Mouse (Mus musculus) 3134 (cell line): ENCODE data around the gene Pappa.

ENCODE experiments used
- DNase-seq: peaks from one replicate; pipeline ENCODE4 v3.0.0-alpha.2; 2011; ENCODE audit warnings: low spot score; ENCODE audit not compliant: insufficient read length; ENCODE audit errors: extremely low read depth

The Pappa gene

DNA sequence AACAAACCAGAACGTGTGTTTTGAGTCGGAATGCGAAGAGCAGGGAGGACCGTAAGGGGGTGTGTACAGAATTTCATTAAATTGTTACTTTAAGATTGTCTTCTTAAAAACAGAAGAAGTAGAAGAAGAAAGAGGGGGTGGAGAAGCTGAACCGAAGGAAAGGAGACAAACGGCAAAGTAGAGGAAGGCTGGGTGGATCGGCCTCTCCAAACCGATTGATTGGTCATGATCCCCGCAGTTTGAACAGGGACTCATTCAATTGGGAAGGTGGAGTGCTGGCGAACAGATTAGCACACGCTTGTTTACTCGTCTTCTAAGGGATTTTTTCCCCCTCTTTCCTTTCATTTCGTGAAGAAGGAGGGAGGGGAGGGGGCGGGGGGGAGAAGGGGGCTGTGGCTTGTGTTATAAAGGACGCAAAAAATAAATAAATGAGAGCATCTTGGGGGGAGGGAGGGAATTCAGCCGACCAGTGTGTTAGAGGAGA lies at the start of gene Pappa:
Gene Pappa (plus strand): TSS at position 434 of the 484 bp plus-strand sequence.
- DNase-seq: no peak

DNA sequence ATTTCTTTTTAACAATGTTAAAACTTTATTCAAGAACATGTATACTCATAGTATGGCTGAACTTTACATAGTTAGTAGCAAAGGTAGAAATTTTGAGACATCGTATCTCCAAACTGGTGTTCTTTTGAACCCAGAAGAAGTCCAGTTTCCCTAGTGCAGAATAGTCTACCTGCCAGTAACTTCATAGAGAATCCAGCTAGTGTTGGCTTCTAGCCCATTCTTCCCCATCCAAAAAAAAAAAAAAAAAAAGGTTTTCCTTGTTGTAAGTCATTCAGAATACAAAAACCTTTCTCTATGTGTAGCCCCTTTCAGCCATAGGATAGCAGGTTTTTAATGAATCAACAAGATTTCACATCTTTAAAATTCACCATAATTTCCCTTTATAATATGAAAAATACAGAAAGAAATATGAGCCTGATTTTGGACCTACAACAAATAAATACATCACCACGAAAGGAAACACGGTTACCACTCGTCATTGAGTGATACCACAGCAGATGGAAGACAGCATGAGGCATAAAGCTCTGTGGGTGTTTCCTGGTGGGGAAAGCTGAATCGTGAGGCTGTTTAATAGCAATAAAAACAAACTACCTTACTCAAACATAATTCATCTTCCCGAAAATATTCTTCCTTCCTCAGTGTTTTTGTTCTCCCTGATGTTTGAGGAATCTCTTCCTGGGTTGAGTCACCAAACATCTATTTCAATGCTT lies 45.9 kb upstream of the Pappa start:
- no peak for DNase-seq

DNA sequence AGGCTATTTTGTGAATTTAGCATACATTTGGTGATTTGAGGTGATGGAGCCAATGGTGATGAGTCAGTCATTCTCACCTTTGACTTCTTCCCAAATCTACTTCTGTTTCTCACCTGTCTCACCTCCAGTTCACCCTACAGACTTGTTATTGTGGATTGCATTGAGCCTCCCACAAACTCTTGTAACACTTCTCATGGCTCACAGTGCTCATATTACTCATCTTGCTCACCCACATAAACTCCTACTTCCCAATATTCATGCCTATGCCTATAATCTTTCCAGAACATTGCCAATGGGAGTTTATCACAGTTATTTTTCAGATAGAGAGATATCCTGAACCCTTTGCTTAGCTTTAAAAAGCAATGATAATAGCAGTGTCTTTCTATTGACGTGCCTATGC lies 37.1 kb upstream of the Pappa start:
- DNase-seq: no peak

DNA sequence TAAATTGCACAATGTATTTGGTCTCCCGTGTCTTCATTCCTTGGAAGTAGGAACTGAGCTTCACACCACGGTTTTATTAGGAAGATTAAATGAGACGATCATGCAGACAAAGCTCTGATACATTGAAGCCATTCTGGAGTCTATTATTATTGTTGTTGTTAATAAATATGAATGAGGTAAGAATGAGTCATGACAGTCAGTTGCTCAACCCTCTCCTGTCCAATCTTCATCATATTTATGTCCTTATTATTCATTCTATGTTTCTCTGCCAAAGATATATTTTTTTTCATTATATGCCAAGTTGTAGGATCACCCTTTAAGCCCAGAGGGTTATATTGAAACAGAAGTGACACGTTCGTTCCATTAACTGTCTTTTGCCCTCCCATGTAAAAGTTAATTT lies 36.4 kb upstream of the Pappa start:
- DNase-seq: no peak

DNA sequence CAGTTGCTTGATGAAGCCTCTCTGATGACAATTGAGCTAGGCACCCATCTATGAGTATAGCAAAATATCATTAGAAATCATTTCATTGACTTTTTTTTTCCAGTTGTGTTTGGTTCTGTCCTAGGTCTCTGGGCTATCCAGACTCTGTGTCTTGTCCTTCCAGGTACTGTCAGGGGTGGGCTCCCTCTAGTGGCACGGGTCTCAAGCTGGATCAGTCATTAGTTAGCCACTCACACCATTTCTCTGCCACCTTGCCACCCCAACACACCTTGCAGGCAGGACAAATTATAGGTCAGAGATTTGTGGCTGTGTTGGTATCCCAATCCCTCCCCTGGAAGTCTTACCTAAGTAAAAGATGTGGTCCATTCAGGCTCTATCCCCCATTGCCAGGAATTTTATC lies 31.8 kb upstream of the Pappa start:
- no peak for DNase-seq

DNA sequence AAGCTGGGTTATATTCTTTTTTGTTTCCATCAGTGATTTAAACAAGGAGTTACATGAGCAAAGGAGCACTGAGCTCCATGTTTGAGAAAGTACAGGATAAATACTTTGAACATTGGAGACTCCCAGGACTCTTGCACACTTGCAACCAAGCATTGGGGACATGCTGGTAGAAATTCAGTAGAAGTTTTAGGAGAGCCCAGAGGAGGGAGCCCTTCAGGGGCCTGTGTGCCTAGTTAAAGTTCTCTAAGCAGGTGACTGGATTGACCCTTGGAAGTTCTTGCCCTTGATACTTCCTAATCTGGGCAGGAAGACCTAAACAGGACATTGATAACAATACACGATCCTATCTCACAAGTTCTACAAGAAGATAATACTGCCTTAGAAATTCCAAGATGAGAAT lies 3.6 kb upstream of the Pappa start:
- DNase-seq: no peak

DNA sequence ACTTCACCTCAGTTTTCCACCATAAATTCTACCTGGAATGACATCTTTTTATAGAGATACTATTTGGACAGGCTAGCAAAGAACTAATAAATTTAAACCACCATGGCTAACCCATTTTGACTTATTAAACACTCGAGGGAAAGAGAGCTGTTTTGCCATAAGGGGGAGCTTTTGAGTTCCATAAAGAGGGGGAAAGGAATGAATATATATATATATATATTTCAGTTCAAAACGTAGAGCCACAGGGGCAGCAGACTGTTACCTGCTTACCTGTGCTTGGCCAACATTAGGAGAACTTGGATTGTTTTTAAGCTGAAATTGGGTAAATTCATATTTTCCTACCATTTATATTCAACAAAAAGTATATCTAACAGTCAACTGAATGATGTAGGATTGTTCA lies 1.1 kb upstream of the Pappa start:
- DNase-seq: no peak

DNA sequence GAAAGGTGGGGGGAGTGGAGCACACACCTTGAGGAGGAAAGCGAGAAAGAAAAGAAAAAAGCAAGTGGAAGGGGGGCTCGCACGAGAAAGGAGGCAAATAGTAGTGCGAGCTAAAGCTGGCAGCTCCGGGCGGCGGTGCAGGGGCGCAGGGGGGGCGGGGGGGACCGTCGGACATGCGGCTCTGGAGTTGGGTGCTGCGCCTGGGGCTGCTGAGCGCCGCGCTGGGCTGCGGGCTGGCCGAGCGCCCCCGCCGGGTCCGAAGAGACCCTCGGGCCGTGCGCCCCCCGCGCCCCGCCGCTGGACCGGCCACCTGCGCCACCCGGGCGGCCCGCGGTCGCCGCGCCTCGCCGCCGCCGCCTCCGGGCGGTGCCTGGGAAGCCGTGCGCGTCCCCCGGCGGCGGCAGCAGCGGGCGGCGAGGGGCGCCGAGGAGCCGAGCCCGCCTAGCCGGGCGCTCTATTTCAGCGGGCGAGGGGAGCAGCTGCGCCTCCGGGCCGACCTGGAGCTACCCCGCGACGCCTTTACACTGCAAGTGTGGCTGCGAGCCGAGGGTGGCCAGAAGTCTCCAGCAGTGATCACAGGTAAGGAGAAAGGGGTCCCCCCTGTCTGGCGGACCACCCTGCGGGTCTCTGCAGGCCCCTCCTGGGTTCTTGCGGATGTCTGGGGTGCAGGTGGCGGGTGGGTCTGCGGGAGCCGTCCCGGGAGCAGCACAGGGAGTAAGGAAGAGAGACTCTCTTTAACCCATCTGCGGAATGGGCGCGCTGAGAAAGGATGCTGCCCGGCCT lies 586 bp downstream of the Pappa start:
- DNase-seq: peak; percentile 10

DNA sequence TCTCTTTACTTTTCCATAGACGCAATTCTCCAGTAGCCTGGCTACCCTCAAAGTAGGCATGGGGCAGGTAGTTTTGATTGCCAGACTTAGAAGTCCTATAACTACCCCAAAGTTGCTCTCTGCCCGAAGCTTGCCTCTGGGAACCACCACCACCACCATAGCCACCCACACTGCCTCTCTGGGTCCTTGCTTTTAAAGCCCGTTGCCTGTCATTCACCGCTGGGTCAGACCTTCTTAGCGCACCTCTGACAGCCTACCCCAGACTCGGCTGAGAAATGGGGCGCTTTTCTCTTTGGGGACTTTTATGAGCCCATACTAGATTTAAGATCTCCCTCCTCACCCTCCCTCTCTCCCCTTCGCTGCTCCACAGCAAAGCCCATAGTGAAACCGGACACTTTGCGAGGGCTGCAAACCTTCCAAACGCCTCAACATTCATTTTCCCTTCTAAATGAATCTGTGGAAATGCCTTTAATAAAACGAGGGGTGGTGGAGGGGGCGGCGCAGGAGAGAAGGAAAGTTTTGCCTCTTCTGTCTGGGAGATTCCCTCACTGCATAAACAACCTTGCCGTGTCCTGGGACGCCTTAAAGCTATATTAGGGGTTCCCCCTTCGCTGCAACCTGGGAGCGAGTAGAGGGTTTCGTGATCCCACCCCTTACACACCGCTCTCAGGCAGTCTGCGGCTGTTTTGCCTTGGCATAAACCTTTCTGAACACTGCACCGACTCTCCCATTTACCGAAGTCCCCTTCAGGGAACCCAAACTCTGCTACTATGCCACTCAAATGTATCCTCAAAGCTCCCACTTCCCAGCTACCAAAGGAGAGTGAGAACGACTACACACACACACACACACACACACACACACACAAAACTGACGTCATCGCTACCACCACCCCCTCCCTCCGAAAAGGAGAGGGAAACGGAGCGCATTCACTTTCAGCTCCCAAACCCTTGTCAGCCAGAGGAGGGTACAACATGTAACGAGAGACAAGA lies 1.7 kb downstream of the Pappa start:
- DNase-seq: no peak

DNA sequence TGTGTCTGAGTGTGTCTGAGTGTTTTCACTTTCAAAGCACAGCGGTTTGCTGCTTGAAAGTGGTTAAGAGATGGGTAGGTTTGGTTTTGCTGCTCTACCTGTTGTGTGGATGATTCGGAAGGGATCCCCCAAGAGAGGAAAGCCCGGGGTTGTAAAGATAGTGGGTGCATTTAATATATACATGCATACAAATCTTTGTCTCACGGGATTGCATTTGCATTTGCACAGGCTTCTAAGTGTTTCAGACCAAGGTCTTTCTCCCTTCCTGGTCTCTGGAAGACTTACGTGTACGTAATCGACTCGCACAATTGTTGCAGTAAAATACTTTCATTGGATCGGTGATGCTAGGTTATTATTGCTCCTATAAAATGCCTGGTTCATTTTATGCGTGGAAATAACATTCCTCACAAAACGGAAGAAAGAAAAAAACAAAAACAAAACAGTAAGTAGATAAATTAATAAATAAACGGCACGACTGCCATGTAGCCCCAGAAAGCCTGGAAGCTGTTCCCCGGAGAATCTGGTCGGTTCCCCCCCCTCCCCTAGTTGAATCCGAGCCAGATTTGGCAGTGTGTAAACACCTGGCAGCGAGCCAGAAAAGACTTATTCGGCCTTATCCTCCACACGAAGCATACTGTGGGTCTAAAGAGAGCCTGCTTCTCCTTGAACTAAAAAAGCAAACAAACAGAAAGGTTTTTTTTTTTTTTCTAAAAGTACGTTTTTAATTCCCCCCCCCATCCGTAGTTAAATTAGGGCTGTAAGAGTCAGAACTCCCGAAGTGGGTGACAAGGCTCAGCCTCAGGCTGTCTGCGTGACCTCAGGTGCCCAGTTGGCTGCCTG lies 2.7 kb downstream of the Pappa start:
- no peak for DNase-seq

DNA sequence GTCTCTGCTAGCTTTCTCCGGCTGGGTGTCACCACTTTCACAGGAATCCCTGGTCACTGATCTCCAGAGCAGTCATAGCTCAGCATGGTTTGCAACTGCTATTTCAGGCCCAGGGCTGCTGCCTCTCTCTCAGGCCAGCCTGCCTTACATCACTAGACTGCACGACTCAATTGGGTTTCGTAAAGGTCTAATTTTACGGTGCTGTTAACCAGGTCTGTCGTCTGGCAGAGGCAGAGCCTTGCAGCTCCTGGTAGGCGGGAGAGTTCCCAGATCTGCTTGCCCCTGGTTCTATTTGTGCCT lies 3.3 kb downstream of the Pappa start:
- DNase-seq: no peak

DNA sequence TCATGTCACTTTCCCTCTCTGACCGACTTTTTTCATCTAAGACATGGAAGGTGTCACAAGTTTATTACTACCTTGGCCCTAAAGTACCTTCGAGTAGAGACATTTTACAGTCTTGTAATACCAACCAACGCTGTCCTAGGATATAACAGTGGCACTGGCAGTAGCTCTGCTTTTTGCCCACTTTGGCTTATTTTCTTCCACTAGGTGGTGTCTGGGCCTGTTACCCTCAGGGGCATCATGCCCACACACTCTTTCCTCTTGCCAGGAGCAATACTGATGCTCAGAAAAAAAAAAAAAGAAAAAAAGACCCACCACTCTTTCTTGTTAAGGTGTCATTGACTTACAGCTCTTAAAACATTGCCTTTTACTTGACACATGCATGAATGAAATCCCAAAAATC lies 8.7 kb downstream of the Pappa start:
- no peak for DNase-seq

DNA sequence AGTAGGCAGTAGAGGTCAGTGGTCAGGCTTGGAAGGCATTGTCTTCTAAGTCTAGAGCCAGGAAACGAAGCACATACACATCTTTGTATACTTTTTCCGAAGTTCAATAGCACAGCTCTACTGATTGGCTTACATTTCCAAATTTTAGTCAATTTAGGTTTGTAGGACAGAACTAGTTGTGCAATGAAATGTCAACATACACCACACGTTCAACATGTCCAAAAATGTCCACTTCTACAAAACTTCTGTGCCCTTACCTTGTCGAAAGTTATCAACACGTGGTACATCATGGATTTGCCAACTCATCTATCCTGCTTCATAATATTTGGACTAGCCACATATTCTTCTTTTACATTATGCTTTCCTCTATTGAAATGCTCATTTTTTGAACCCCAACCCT lies 10.4 kb downstream of the Pappa start:
- no peak for DNase-seq

DNA sequence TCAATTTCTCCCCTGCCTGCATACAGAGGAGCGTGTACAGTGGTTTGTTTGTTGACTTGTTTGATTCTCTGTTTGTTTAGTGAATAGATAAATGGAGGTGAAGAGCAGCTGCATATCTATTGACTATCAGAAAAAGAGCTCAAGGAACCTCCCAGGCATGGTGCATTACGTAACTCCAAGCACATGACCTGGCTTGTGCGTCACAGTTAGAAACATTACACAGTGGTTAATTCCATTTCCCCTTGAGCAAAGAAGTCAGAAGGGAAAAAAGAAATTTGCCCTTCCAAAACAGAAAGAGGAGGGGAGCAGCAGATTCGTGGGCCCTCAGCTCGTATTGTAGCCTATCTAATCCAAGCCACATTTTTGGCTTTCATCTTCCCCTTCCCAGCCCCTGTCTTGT lies 11.1 kb downstream of the Pappa start:
- DNase-seq: no peak

DNA sequence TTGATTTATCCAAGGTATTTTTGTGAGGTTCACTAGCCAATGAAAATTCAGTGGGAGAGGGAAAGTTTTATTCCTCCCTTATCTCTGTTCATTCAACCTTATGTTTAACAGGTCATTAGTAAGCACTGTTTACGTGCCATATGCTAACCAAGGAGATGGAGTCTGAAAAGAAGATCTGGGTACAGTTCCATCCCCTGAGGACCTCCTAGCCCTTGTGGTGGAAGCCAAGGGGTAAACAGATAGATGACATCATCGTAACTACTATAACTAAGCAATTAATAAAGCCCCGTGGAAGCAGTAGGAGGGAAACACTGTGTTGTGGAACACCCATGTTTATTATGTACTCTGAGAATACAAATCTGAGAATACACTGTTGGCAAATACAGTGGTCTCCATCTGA lies 12.6 kb downstream of the Pappa start:
- DNase-seq: no peak

DNA sequence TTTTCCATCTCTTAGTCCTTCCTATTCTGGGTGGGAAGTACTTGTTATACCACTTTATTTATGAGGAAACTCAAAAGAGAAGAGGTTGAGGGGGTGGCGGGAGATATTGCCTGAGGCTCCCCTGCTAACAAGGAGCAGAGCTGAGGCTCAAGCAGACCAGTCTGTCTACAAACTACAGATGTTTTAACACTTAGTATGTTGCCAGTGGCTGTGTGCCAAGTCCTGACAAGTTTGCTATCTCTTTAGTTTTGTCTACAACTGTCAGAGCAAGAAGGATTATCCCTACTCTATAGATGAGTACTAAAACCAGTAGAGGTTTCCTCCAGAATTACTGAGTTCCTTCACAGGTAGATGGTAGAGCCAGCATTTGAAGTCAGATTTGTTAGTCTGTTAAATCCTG lies 23.0 kb downstream of the Pappa start:
- no peak for DNase-seq

DNA sequence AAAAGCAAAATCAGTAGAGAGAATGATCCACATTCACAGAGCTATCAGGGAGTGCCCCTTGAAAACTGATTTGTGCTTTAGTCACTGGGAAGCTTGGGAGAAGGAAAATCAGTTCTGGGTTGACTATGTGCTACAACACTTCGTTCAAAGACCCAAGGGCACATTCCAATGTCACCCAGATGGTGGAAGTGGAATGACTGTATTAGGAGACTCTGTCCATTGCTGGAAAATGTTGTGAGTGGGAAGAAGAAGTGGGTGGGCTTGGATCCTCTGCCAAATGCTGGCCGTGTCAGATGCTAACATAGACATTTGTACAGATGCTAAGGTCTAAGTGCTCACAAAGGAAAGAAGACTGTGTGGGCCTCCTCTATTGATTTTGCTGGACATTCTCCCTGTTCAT lies 29.6 kb downstream of the Pappa start:
- no peak for DNase-seq

DNA sequence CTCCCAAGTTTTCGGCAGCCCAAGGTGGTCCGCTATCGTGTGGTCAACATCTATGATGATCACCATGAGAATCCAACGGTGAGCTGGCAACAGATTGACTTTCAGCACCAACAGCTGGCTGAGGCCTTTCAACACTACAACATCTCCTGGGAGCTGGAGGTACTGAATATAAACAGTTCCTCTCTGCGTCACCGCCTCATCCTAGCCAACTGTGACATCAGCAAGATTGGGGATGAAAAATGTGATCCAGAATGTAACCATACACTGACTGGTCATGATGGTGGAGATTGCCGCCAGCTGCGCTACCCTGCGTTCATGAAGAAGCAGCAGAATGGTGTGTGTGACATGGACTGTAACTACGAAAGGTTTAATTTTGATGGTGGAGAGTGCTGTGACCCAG lies 32.3 kb downstream of the Pappa start:
- no peak for DNase-seq

DNA sequence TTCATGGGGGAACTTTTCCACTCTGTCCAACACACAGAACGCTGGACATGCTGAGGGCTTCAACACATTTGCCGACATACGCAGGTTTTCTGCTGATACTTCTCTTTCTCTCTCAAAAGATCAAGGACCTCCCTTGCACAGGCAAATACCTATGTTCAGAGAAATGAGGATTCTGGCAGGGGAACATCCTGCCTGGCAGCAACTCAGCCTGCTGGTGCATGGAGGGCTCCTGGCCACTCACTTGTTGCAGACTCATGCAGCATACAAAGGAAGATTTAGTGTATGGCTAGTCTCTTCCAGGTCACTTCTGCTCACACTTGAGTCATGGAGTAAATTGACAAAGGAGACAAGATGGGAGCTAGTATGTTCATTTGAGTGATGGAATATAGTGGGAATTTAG lies 34.7 kb downstream of the Pappa start:
- no peak for DNase-seq

DNA sequence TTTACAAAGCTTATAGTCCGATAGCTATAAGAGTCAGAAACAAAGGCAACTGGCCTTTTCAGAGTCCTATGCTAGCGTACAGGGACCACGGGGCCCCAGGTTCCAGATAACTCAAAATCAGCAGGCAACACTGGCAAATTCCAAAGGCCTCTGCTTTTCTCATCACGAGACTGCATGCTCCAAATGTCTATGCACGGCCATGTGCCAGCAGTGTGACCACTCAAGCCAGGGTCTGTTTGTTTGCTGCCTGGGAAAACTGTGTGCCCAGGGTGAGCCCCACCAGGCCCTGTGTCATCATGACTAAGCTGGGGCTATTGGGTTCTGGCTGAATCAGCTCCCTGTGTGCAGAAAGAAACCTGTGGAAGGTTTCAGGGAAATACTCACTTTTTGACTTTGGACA lies 35.5 kb downstream of the Pappa start:
- DNase-seq: peak; percentile 12
